Mouse (Mus musculus): ENCODE data around the gene Gria3.

- no peak for TF ChIP-seq EP300 (optimal IDR thresholded peaks at IDR 0.05)
- no peak for TF ChIP-seq CTCF (IDR thresholded peaks at IDR 0.05; ENCODE audit: low read depth)
These were observed 27.4 kb downstream of the Gria3 start for GRCm38 (mm10) chrX:41428011-41428410.
